Mouse (Mus musculus) left cerebral cortex, adult 8-10 months (tissue): ENCODE measurements around the gene Gdf3. TPM values are rescaled to one million over a fixed set of nuclear protein-coding genes. Genes with fewer than 3 reads are reported as not detected.
"Not testable (repeated sequence)": the region's sequence is repeated elsewhere in the genome, so short reads cannot be mapped to it uniquely, and the experiment has no call there.

Source experiments
- DNase-seq, 2 experiments: peaks; one replicate each; pipeline ENCODE4 v3.0.0; 2022; ENCODE audit warnings: low spot score in 2 of 2
- total RNA-seq, 4 experiments: library from RNA; stranded (reverse); gene quantifications; 2 replicates each; pipeline ENCODE4 v1.2.4; 2022

Gene Gdf3
- total RNA-seq, result not detected

DNA sequence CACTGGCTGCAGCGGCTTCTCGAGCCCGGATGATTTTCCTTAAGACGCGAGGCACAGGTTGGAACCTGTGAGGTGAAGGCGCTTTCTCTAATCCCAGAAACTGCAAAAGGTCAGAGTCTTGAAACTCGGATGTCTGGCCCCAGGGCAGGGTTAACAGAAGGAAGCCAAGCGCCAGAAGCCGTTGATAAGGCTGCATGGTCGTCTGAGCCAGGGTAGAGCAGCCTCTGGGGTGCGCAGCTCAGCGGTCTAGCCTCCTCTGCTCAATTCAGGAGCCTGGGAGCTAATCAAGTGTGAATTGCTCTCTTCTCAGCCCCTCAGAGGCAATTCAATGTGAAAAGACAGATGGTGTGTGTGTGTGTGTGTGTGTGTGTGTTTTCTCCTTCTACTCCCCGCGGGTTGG lies at the start of gene Gdf3:
Gdf3 (minus strand) TSS at position 317 of the 400 bp plus-strand sequence.
- DNase-seq, result no peak

- DNase-seq, result no peak
Observed at GRCm38 (mm10) chr6:122659567-122659966, 49.7 kb upstream of the Gdf3 start.

- DNase-seq, result no peak
Observed at GRCm38 (mm10) chr6:122657630-122658029, 47.7 kb upstream of the Gdf3 start.

- DNase-seq, result no peak
Observed at GRCm38 (mm10) chr6:122654301-122654700, 44.4 kb upstream of the Gdf3 start.

- no peak for DNase-seq
Observed at GRCm38 (mm10) chr6:122650398-122650980, 40.6 kb upstream of the Gdf3 start.

DNA sequence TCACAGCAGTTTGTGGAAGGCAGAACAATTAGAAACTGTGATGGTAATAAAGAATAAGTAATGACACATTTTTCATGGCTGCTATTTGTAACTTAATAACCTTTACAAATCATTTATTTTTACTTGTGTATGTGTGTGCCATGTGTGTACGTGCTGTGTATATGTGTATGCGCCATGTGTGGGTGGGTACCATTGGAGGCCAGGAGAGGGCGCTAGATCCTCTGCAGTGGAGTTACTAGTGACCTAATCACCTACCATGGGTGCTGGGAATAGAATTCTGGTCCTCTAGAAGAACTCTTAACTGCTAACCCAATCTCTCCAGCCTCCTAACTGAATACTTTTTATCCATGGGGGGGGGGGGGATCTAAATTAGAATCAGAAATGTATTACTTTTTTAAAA lies 40.0 kb upstream of the Gdf3 start:
- no peak for DNase-seq

DNA sequence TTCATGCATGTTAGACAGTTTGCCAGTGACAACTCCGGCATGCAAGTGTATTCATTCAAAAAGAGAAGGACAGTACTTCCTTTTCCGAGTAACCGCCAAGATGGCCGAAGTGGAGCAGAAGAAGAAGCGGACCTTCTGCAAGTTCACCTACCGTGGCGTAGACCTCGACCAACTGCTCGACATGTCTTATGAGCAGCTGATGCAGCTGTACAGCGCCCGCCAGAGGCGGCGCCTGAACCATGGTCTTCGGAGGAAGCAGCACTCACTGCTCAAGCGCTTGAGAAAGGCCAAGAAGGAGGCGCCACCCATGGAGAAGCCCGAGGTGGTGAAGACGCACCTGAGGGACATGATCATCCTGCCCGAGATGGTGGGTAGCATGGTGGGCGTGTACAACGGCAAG lies 34.3 kb upstream of the Gdf3 start:
- not testable (repeated sequence) for DNase-seq

- DNase-seq, result not testable (repeated sequence)
Observed at GRCm38 (mm10) chr6:122637566-122637965, 27.7 kb upstream of the Gdf3 start.

DNA sequence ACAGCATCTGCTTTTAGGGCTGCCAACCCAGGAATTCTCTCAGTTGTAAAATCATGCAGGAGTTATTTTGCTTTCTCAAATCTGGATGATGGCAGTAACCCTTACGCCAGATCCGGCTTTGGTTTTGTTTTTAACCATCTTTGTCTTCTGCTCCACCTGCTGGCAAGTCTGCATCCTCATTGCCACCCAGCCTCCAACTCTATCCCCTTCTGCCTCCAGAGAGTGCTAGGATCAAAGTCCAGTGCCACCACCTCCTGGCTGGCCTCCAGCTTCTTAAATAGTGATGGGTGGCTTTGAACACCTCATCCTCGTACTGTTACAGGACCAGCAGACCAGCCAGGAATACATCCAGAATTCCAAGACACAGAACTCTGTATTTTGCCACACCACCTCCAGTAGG lies 26.8 kb upstream of the Gdf3 start:
- no peak for DNase-seq

- no peak for DNase-seq
Observed at GRCm38 (mm10) chr6:122635315-122635714, 25.4 kb upstream of the Gdf3 start.

DNA sequence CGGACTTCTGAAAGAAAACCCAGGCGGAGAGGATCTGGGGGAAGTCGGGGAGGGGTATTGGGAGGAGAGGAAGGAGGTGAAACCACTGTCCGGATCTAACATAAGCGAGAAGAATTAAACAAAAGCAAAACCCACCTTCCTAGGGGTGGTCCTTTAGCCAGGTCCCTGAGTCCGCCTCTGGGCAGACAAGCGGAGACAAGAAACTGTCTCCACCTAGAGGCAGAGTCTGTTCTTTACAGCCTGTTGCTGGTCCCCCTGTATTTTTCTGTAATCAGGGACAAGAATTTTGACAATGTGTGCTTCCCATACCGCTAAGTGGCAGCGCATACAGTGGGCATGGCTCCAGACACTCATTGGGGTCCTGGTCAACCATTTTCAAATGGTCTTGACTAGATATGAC lies 23.5 kb upstream of the Gdf3 start:
- DNase-seq, result no peak

GRCm38 (mm10) chr6:122627469-122628108 lies 17.7 kb upstream of the Gdf3 start:
- DNase-seq, result no peak

DNA sequence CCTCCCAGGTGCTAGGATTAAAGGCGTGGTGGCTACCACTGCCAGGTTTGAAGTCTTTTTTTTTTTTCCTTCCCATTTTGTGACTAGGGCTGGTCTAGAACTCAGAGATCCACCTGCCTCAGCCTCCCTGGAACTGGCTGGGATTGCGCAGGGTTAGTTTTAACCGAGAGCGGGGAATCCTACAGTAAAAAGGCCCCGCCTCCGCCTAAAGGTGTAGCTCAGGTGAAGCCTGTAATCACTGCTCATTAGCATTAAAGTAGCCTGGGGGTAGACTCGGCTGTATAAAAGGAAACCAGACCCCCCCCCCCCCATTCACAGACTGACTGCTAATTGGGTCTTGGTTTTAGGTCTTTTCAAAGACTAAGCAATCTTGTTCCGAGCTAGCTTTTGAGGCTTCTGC lies 16.2 kb upstream of the Gdf3 start, which contains the start of gene Dppa3:
Dppa3 (plus strand) TSS at position 301 of the 400 bp plus-strand sequence.
- DNase-seq, result no peak

- DNase-seq, result no peak
Observed at GRCm38 (mm10) chr6:122625156-122625555, 15.3 kb upstream of the Gdf3 start.

DNA sequence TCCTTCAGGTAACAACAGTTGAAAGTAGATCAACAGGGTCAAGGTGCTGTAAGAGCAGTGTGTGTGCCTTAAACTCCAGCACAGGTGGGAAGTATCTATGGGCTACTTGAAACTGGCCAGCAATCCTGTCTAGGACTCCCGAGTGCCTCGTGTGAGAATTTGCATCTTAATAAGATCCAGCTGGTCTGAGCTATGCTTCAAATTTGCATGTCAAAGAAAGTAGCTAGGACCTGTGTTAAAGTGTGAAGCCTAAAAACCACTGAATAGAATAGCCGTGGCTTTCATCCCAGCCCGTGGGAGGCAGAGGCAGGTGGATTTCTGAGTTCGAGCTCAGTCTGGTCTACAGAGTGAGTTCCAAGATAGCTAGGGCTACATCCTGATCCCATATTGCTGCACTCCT lies 14.6 kb upstream of the Gdf3 start:
- no peak for DNase-seq

GRCm38 (mm10) chr6:122621066-122621465 lies 11.2 kb upstream of the Gdf3 start:
- no peak for DNase-seq

DNA sequence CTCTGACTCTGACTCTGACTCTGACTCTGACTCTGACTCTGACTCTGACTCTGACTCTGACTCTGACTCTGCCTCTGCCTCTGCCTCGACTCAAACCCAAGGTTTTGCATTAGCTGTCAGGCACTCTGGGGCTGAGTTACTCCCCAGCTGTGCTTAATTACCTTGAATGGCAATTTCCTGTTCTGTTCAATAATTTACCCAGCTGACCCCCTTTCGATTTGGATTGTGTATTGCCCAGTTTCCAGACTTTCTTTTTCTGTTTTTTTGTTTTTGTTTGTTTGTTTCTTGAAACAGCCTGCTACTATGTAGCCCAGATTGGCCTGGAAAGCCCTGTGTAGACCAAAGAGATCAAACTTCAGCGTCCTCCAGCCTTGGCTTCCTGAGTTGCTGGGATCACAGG lies 6.1 kb upstream of the Gdf3 start:
- no peak for DNase-seq

- DNase-seq, result no peak
Observed at GRCm38 (mm10) chr6:122614047-122614446, 4.2 kb upstream of the Gdf3 start.

DNA sequence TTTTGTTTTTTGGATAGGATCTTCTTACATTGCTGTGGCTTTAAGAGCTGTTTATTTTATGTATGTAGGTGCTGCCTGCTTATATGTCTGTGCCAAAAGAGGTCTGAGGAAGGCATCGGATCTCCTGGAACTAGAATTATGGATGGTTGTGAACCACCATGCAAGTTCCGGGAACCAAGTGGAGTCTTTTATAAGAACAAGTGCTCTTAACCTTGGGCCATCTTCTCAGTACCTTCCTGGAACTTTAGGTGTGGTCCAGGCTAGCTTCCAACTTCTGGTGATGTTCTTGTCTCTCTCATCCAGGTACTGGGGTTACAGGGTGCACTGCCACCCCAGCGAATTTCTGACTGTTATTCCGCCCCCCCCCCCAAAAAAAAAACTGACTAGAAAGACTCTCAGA lies 2.5 kb upstream of the Gdf3 start:
- no peak for DNase-seq

GRCm38 (mm10) chr6:122609377-122609728 lies 534 bp downstream of the Gdf3 start:
- DNase-seq, result no peak

- DNase-seq, result no peak
Observed at GRCm38 (mm10) chr6:122608434-122609376, 1.2 kb downstream of the Gdf3 start.

GRCm38 (mm10) chr6:122607700-122608099 lies 2.2 kb downstream of the Gdf3 start:
- DNase-seq, result no peak
